Mouse (Mus musculus) cerebellum, adult 2 months (tissue): Measurements from ENCODE around the gene Rcan2.

Experiments used
- CTCF ChIP-seq: fragments of 200-500 bp; IDR thresholded peaks from 2 replicates; pipeline ENCODE4 v1.5.1; 2011; ENCODE audit warnings: low read depth, mild to moderate bottlenecking, control low read depth, low read length, moderate library complexity, borderline replicate concordance; ENCODE audit not compliant: insufficient read depth
- POLR2A ChIP-seq: fragments of 200-500 bp; IDR thresholded peaks from 2 replicates; pipeline ENCODE4 v1.6.1; 2011; ENCODE audit warnings: low read length, control low read depth, borderline replicate concordance; ENCODE audit not compliant: insufficient read depth

- TF ChIP-seq CTCF (no peak), POLR2A (no peak)
Measured at GRCm38 (mm10) chr17:43817171-43817570, 16.0 kb downstream of the Rcan2 start.
